ENCODE assay signal across 8 mouse cellular contexts in the genomic region with DNA sequence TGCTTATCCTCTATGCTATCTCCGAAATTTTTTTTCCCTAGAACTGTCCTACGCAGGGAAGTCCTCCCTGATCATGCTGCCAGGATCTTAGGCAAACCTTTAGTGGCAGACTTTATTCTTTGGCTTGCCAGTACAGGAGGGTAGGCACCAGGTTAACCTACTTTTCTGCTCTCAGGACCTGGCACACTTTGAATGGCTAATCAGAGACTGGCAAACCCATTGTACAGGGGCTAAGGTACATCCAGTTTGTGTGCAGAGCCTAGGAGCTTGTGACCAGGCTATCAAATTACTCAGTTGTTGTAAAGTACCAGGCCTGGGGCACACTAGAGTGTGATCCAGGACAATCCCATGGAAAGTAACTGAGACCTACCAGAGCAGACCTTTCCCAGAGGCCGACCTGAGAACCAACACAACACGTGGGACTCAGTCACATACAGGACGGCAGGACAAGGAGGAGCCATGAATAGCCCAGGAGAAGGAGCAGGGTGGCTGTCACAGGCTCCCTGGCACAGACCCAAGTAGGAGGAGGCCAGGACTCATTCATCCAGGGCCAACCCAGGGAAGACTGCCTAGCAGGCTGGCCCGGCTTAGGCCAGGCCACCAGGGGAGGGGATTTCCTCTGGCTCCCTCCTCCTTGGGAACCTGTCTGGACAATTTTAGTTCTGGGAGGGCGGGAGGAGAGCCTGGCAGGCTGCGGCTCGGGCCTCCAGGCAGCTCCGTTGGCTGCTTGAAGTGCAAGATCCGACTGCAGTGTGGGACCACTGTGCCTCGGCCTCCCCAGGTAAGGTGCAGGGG. TPM values are rescaled to one million over a fixed set of nuclear protein-coding genes. Genes with fewer than 3 reads are reported as not detected.
DNase-seq lines count a peak whose midpoint lies in the region; ATAC-seq lines count a peak whose summit lies in the region.

Gene Rhbdl2, plus strand, starts transcription at position 684 of the 795 bp plus-strand sequence.

- 21% methylated on average over 12 of the region's 12 CpGs for WGBS in intestine, embryonic 14.5 days
- 24% methylated on average over 12 of the region's 12 CpGs for WGBS in midbrain, embryonic 16.5 days

- ATAC-seq in frontal cortex, adult (ENCODE audit: low TSS enrichment), result peak; percentile 52; the same call in 1 of the 2 replicates
- ATAC-seq in intestine, embryonic 14.5 days (replicated peaks; ENCODE audit: low FRiP score, low TSS enrichment, low read depth), result peak; percentile 74; the same call in 1 of the 2 replicates
- ATAC-seq in midbrain, embryonic 16.5 days, result peak; percentile 70

- no peaks in the 10 kb centered on the region for H3K9me3 ChIP-seq in intestine, embryonic 14.5 days (ENCODE audit: control insufficient read depth, low read length)
- no peaks in the 10 kb centered on the region for H3K9me3 ChIP-seq in midbrain, embryonic 16.5 days (replicated peaks; ENCODE audit: control insufficient read depth, low read length, poor library complexity, severe bottlenecking)

- peak within 1 kb of the TSS; percentile 22 for H3K4me2 ChIP-seq in intestine, embryonic 14.5 days (ENCODE audit: low read length)
- peak within 1 kb of the TSS; percentile 9; the same call in 1 of the 2 replicates for H3K4me2 ChIP-seq in midbrain, embryonic 16.5 days (ENCODE audit: low read length)

- no peak within 1 kb of the TSS for H3K9ac ChIP-seq in intestine, embryonic 14.5 days (ENCODE audit: low read length)
- H3K9ac ChIP-seq in midbrain, embryonic 16.5 days (ENCODE audit: low read depth, low read length), result 0 out of 2 replicates have a peak within 1 kb of the TSS, but pooled peaks have one; percentile 10

- DNase-seq in frontal cortex, adult 2 months (ENCODE audit: extremely low spot score in 1 of 2, low spot score in 1 of 2), result no peak
- DNase-seq in embryo, embryonic 11.5 days (ENCODE audit: low read depth, low spot score), result peak; percentile 5
- DNase-seq in gastrocnemius, postnatal 36 days, result peak; percentile 27 to 43
- peak; percentile 60 for DNase-seq in intestine, embryonic 14.5 days (ENCODE audit: low spot score)
- DNase-seq in left cerebral cortex, postnatal 14 days (ENCODE audit: low spot score in 2 of 2), result peak; percentile 52 to 56
- peak; percentile 64 to 80 for DNase-seq in urinary bladder, postnatal 36 days (ENCODE audit: low spot score in 2 of 2)

- peaks cover 10% of the 10 kb centered on the region; the same call in 1 of the 2 replicates for H3K4me1 ChIP-seq in intestine, embryonic 14.5 days (replicated peaks; ENCODE audit: control insufficient read depth, insufficient read depth, low read length)
- H3K4me1 ChIP-seq in midbrain, embryonic 16.5 days (ENCODE audit: control insufficient read depth, insufficient read depth, low read length), result no peaks in the 10 kb centered on the region

- no peaks in the 10 kb centered on the region for H3K36me3 ChIP-seq in intestine, embryonic 14.5 days (ENCODE audit: control insufficient read depth, insufficient read depth, low read length)
- H3K36me3 ChIP-seq in midbrain, embryonic 16.5 days (ENCODE audit: control insufficient read depth, insufficient read depth, low read length), result no peaks in the 10 kb centered on the region

- H3K27me3 ChIP-seq in intestine, embryonic 14.5 days (replicated peaks; ENCODE audit: control insufficient read depth, insufficient read depth, low read length), result no peaks in the 10 kb centered on the region
- H3K27me3 ChIP-seq in midbrain, embryonic 16.5 days (ENCODE audit: control insufficient read depth, insufficient read depth, low read depth, low read length), result no peaks in the 10 kb centered on the region

- no peak within 1 kb of the TSS for H3K4me3 ChIP-seq in intestine, embryonic 14.5 days (ENCODE audit: low read depth, low read length)
- no peak within 1 kb of the TSS; the same call in 1 of the 2 replicates for H3K4me3 ChIP-seq in midbrain, embryonic 16.5 days (ENCODE audit: low read depth, low read length)

- H3K27ac ChIP-seq in intestine, embryonic 14.5 days (ENCODE audit: low read depth), result no peak within 1 kb of the TSS
- H3K27ac ChIP-seq in midbrain, embryonic 16.5 days (ENCODE audit: low read length), result no peak within 1 kb of the TSS

- intact Hi-C loops in gastrocnemius, postnatal 36 days (cut with DNase I), result no loop called here
- intact Hi-C loops in left cerebral cortex, postnatal 14 days (cut with DNase I), result no loop called here

RNA-seq across cellular contexts. Expression of gene Rhbdl2, which starts in this region (rescaled TPM):
- polyA plus RNA-seq in frontal cortex, adult 2 months (2012; rRNA removed), result 1.2 and 1.8 TPM in 2 replicates
- total RNA-seq in gastrocnemius, postnatal 36 days (2021), result not detected
- 1.3 and 1.4 TPM in 2 replicates for polyA plus RNA-seq in intestine, embryonic 14.5 days (2014; fragmentation: Nextera tagmentation; extraction: Ambion mirVana)
- 1 to 10 TPM; 1.0 to 1.2 TPM for total RNA-seq in left cerebral cortex, postnatal 14 days (2021)
- 1.4 and 1.7 TPM in 2 replicates for polyA plus RNA-seq in midbrain, embryonic 16.5 days (2015; fragmentation: Nextera tagmentation; extraction: Ambion mirVana)

Comparison
In these comparisons a context has a peak if more than half of its experiments do, and no peak if none do; other contexts are left out.
1. Peak in DNase-seq in gastrocnemius, postnatal 36 days; RNA of the gene not detected or under 1 TPM.
2. DNase-seq: peak in embryo, embryonic 11.5 days (single experiment), intestine, embryonic 14.5 days (single experiment), left cerebral cortex, postnatal 14 days (2 of 2) and urinary bladder, postnatal 36 days (2 of 2); none in frontal cortex, adult 2 months (0 of 2).
3. Peak in every context shown above with its lines, with median percentiles within 50 percentile points of each other: ATAC-seq.